Mouse (Mus musculus) CD4-positive, CD25-positive, alpha-beta regulatory T cell (primary cell): ENCODE data around the gene Psg28. TPM values are rescaled to one million over a fixed set of nuclear protein-coding genes. Genes with fewer than 3 reads are reported as not detected.

Experiments
- polyA plus RNA-seq: library from polyadenylated mRNA; unstranded; fragments of 100-300 nt; shearing (Covaris generic); gene quantifications from one replicate; pipeline ENCODE4 v1.2.1, GENCODE M21; 2017

Gene Psg28
- polyA plus RNA-seq: not detected

GRCm38 (mm10) chr7:18431941-18432340, at the start of gene Psg28:
Gene Psg28 (minus strand): TSS chr7:18432041.

Other genes with a start within 250 kb of the Psg28 start
- not detected for gene Mill1, start 186.7 kb downstream of the Psg28 start, polyA plus RNA-seq
- not detected for gene Psg18, start 77.0 kb downstream of the Psg28 start, polyA plus RNA-seq
- gene Psg26, start 52.1 kb upstream of the Psg28 start, polyA plus RNA-seq: not detected
- gene Psg25, start 100.2 kb upstream of the Psg28 start, polyA plus RNA-seq: not detected
- gene Psg27, start 135.3 kb upstream of the Psg28 start, polyA plus RNA-seq: not detected
- not detected for gene Psg23, start 184.5 kb upstream of the Psg28 start, polyA plus RNA-seq
- not detected for gene Psg21, start 224.7 kb upstream of the Psg28 start, polyA plus RNA-seq